Mouse (Mus musculus) embryonic facial prominence, embryonic 10.5 days (tissue): ENCODE data around the gene Nfasc. TPM values are rescaled to one million over a fixed set of nuclear protein-coding genes. Genes with fewer than 3 reads are reported as not detected.

ENCODE experiments used
- DNase-seq: peaks from one replicate; pipeline ENCODE4 v3.0.0-alpha.2; 2017; ENCODE audit warnings: low spot score
- H3K27ac ChIP-seq: fragments of 300-500 bp; sonication (generic); replicated peaks from 2 replicates; pipeline ENCODE4 v1.5.1; 2016; ENCODE audit warnings: mild to moderate bottlenecking
- H3K27me3 ChIP-seq: fragments of 300-500 bp; sonication (generic); replicated peaks from 2 replicates; pipeline ENCODE4 v1.6.1; 2016; ENCODE audit warnings: low read depth, mild to moderate bottlenecking; ENCODE audit not compliant: poor library complexity, severe bottlenecking
- H3K36me3 ChIP-seq: fragments of 300-500 bp; sonication (generic); replicated peaks from 2 replicates; pipeline ENCODE4 v1.6.1; 2016; ENCODE audit warnings: mild to moderate bottlenecking, moderate library complexity
- H3K4me1 ChIP-seq: fragments of 300-500 bp; sonication (generic); 2 replicates; pipeline ENCODE4 v1.6.1; 2016
- H3K4me3 ChIP-seq: fragments of 300-500 bp; sonication (generic); 2 replicates; pipeline ENCODE4 v1.5.1; 2016; ENCODE audit warnings: mild to moderate bottlenecking, moderate library complexity
- H3K9me3 ChIP-seq: fragments of 300-500 bp; sonication (generic); 2 replicates; pipeline ENCODE4 v1.6.1; 2016; ENCODE audit warnings: mild to moderate bottlenecking
- WGBS: fragments of 180-500 bp; shearing (Covaris S2); methylation state at CpG from one replicate; pipeline ENCODE4 v1.1.7; 2016; 5-methylcytosine and 5-hydroxymethylcytosine counted together
- polyA plus RNA-seq: library from polyadenylated mRNA; unstranded; fragments of >200 nt; fragmentation: Nextera tagmentation; extraction: Ambion mirVana; gene quantifications from 2 replicates; pipeline ENCODE4 v1.2.1, GENCODE M21; 2016

Nfasc gene
- polyA plus RNA-seq = 5.2 and 6.4 TPM in 2 replicates

DNA sequence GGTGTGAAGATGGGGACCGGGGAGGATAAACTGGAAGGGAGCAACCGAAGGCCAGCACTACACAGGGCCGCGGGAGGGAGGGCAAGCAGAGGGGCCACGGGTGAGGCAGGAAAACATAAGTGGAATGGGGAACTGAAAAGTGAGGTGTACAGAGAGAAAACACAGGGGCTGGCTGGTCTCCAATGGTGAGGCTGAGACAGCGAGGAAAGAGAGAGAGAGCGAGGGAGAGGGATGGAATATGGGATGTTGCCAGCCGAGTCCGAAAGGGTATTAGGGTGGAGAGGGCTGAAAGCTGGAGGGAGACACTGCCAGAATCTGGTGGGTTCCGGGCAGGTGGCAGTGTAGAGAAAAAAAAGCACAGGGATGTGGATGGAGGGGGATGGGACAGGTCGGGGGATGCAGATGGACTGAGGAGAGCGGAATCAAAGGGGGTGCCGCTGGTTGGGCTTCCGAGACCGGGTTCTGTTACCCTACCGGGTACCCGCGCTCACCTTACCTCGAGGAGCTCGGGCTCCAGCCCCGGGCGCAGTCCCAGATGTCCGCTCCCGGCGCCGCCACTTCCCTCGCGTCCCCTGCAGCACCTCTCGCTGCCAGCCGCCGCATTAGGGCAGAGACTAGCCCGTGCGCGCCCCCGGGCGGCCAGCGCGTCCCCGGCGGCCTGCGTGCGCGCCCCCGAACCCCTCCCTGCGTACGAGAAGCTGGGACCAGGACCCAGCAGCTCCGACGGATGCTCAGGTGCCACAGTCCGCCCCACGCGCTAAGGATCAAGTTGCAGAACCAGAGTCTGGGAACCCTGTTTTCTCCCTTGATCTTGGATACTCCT is at the start of gene Nfasc:
Gene Nfasc, minus strand, starts transcription at position 623 of the 823 bp plus-strand sequence.
- DNase-seq = peak; percentile 91
- 3% methylated on average over 51 of the region's 51 CpGs for WGBS
- Histone ChIP-seq H3K4me1 (peaks cover 32% of the 10 kb centered on the region), H3K9me3 (no peaks in the 10 kb centered on the region), H3K27ac (peak within 1 kb of the TSS; percentile 67), H3K4me3 (peak within 1 kb of the TSS; percentile 65), H3K36me3 (no peaks in the 10 kb centered on the region), H3K27me3 (peaks cover 88% of the 10 kb centered on the region)

DNA sequence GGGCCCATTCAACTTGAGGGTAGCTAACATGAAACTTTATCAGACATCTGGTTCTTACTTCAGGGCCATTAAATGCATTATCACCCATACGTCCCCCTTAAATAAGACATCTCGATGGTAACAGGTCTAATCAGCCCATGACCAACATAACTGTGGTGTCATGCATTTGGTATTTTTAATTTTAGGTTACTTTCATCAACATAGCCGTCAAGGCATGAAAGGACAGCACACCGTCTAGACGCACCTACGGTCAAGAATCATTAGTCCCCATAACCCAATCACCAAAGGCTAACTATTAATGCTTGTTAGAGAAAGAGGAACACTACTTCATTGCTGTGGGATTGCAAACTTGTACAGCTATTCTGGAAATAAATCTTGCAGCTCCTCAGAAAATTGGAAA is 49.5 kb upstream of the Nfasc start:
- H3K27me3 ChIP-seq = no peaks in the 10 kb centered on the region
- no peak overlapping the region for H3K27ac ChIP-seq
- peaks cover 8% of the 10 kb centered on the region; the same call in 1 of the 2 replicates for H3K4me1 ChIP-seq
- H3K36me3 ChIP-seq = no peaks in the 10 kb centered on the region
- H3K4me3 ChIP-seq = no peak overlapping the region
- 90% methylated on average over 6 of the region's 6 CpGs for WGBS
- no peak for DNase-seq
- H3K9me3 ChIP-seq = no peaks in the 10 kb centered on the region

DNA sequence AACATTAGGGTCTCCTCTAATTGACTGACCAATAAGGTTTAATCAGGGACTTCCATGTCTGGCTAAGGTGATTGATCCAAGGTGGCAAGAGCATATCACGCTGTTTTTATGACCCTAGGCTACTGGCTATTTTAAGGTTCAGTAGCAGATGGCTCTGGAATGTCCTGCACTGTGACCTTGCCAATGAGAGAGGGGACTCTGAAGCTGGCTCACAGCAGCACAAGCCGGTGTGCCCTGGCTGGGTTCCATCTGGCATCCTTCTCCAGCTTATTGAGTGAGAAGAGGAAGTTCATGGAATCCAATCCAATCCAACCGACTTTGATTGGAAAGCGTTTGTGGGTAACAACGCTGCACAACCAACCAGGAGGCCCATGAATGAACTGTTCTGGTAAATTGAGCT is 45.3 kb upstream of the Nfasc start:
- no peak for DNase-seq
- Histone ChIP-seq H3K27ac (no peak overlapping the region), H3K4me3 (no peak overlapping the region), H3K4me1 (peaks cover 8% of the 10 kb centered on the region; the same call in 1 of the 2 replicates), H3K27me3 (no peaks in the 10 kb centered on the region), H3K9me3 (no peaks in the 10 kb centered on the region), H3K36me3 (no peaks in the 10 kb centered on the region)
- WGBS = 71% methylated on average over 5 of the region's 5 CpGs

DNA sequence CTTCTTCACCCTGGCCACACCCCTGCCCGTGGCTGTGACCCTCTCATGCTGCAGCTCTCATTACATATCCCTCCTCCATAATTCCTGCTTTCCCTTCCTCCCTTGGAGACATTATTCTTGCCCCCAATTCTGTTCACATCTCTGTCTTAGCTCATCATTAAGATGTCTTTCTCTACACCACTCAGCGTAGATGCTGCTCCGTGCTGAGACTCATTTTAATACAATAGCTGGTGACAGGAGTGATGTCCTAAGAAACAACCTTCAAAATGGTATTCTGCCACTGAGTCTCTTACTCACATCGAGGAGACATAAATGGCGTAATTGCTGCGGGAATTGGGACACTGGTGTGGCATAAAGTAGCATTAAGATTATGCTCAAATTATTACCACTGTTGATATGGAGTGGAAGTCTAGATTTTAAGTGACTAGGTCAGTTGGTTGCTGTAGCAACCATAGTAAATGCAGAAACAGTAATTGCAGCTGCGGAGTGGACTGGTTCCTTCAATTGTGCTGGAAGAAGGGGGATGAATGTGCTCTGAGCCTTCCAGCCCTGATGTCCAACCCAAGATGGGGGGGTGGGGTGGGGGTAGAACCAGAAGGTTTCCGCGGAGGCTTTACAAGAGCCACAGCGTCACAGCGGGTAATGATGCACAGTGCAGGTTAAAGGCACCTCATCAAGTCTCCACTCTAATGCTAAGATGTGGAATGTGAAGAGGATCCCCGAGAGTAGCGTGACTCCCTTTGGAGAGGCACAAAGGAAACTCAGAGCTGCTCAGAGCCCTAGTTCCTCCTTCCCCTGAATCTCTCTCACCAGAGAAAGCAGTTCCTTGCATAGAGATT is 40.2 kb upstream of the Nfasc start:
- Histone ChIP-seq H3K27ac (no peak overlapping the region), H3K36me3 (no peaks in the 10 kb centered on the region), H3K27me3 (no peaks in the 10 kb centered on the region), H3K9me3 (no peaks in the 10 kb centered on the region), H3K4me3 (no peak overlapping the region), H3K4me1 (peaks cover under 1% of the 10 kb centered on the region; the same call in 1 of the 2 replicates)
- DNase-seq = no peak
- WGBS = 74% methylated on average over 13 of the region's 13 CpGs

DNA sequence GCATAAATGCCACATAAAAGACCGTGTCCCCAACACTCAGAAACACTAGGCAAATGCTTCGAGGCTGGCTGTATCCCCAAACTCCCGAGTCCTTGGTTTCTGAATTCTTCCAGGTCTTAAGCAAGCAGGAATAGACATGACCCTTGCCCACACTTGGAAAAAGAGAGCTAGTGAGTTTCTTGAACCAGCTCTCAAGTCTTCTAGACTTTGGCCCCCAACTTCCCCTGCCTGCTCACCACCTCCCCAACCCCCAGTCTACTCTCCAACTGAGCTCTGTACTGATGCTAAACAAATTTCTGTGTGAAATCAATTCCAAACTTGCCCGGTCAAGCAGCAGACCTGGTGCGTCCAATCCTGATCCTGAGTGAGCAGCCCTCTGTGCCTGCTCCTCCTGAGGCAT is 39.4 kb upstream of the Nfasc start:
- no peaks in the 10 kb centered on the region for H3K9me3 ChIP-seq
- 86% methylated on average over 5 of the region's 5 CpGs for WGBS
- H3K36me3 ChIP-seq = no peaks in the 10 kb centered on the region
- no peaks in the 10 kb centered on the region for H3K27me3 ChIP-seq
- no peak for DNase-seq
- H3K27ac ChIP-seq = no peak overlapping the region
- H3K4me3 ChIP-seq = no peak overlapping the region
- no peaks in the 10 kb centered on the region for H3K4me1 ChIP-seq

DNA sequence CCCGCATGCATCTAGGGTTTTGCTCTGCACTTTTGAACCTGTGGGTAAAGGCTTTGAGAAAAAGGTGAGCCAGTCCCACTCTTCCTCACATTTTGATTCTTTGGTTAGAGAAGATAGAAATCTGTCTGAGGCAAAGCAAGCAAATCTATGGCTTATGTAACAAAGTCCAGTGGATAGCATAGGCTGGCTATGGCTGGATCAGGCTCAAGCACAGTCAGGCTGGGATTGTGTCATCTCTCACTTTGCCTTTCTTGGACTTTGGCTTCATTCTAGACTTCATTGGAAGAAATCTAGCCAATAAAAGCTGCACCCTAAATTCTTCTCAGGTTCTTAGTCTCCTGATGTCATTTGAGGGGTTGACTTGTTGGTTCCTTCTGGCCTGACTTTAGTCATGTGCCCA is 38.7 kb upstream of the Nfasc start:
- 89% methylated on average over 1 of the region's 1 CpGs for WGBS

DNA sequence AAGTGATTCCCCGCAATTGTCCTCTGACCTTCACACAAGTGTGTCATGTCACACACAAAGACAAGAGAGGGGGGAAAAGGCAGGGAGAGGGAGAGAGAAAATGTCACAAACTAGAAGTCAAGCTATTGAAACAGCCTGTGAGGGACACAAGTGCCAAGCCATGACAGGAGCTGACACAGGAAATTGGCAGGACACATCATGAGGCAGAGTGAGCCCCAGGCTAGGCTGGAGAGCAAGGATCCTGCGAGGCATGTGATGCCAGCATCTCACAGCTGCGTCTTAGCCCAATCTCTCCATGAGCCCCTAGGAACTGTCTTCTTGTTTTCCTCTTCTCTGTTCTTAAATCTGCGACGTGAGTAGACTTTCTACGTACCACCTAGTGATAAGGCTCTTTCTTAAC is 33.4 kb upstream of the Nfasc start:
- H3K36me3 ChIP-seq = no peaks in the 10 kb centered on the region
- no peak overlapping the region for H3K4me3 ChIP-seq
- WGBS = 77% methylated on average over 6 of the region's 6 CpGs
- H3K27me3 ChIP-seq = peaks cover 6% of the 10 kb centered on the region
- no peak for DNase-seq
- H3K27ac ChIP-seq = no peak overlapping the region
- H3K4me1 ChIP-seq = no peaks in the 10 kb centered on the region
- no peaks in the 10 kb centered on the region for H3K9me3 ChIP-seq

More for the DNA sequence above, 38.7 kb upstream of the Nfasc start:
- Histone ChIP-seq H3K27ac (no peak overlapping the region), H3K9me3 (no peaks in the 10 kb centered on the region), H3K36me3 (no peaks in the 10 kb centered on the region), H3K4me3 (no peak overlapping the region), H3K27me3 (no peaks in the 10 kb centered on the region), H3K4me1 (no peaks in the 10 kb centered on the region)
- DNase-seq = no peak

DNA sequence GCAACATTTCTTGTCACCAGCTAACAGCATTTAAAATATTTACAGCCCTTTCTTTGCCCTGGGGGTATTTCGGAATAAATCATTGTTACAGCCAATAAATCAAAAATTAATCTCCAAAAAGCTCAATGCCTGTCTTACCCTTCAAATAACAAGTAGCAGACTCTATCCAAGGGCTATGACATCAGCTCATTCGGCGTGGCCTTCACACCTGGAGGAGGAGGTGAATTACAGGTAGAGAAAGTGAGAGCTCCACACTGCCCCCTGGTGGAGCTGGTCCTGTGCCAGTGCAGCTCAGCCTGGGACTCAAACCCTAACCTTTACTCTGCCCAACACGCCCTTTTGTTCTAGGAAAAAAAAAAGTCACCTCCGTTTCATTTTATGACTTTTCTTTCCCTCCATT is 29.8 kb upstream of the Nfasc start:
- Histone ChIP-seq H3K4me3 (no peak overlapping the region), H3K9me3 (no peaks in the 10 kb centered on the region), H3K36me3 (no peaks in the 10 kb centered on the region), H3K27me3 (peaks cover 13% of the 10 kb centered on the region), H3K27ac (no peak overlapping the region), H3K4me1 (peaks cover 2% of the 10 kb centered on the region)
- 30% methylated on average over 5 of the region's 5 CpGs for WGBS
- peak; percentile 65 for DNase-seq

DNA sequence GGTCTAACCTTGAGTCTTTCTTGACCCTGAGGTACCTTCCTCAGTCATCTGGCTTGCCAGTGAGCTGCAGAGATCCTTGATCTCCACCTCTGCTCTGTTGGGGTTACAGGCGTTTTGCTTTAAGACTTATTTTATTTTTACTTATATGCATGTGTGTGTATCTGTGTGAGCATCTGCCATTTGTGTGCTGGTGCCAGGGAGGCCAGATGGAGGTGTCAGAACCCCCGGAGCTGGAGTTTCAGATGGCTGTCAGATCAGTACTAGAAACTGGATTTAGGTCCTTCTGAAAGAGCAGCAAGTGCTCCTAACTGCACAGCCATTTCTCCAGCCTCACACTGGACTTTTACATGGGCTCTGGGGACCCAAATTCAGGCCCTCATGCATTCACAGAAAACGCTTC is 28.0 kb upstream of the Nfasc start:
- 71% methylated on average over 3 of the region's 3 CpGs for WGBS
- Histone ChIP-seq H3K27me3 (peaks cover 9% of the 10 kb centered on the region), H3K36me3 (no peaks in the 10 kb centered on the region), H3K4me3 (no peak overlapping the region), H3K9me3 (no peaks in the 10 kb centered on the region), H3K4me1 (peaks cover 17% of the 10 kb centered on the region), H3K27ac (no peak overlapping the region)
- no peak for DNase-seq

DNA sequence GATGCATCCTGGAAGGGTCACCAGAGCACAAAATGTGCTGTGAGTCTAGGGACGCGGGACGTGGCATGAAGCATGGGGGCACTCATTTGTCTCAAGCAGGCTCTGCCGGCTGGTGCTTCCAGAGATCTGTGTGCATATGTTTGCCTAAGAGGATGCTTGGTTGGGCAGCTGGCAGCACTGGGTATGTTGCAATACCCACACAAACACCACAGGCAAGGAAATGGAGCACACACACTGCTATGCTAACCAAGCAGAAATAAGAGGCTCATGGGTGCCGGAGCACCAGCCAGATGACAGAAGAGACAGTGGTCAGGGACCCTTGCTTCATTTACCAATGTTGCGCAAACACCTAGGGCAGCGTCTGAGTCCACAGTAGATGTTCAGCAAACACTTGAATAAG is 25.8 kb upstream of the Nfasc start:
- 92% methylated on average over 7 of the region's 7 CpGs for WGBS
- peaks cover 17% of the 10 kb centered on the region for H3K4me1 ChIP-seq
- H3K4me3 ChIP-seq = no peak overlapping the region
- no peaks in the 10 kb centered on the region for H3K36me3 ChIP-seq
- no peak for DNase-seq
- no peak overlapping the region for H3K27ac ChIP-seq
- H3K9me3 ChIP-seq = no peaks in the 10 kb centered on the region
- H3K27me3 ChIP-seq = peaks cover 7% of the 10 kb centered on the region

DNA sequence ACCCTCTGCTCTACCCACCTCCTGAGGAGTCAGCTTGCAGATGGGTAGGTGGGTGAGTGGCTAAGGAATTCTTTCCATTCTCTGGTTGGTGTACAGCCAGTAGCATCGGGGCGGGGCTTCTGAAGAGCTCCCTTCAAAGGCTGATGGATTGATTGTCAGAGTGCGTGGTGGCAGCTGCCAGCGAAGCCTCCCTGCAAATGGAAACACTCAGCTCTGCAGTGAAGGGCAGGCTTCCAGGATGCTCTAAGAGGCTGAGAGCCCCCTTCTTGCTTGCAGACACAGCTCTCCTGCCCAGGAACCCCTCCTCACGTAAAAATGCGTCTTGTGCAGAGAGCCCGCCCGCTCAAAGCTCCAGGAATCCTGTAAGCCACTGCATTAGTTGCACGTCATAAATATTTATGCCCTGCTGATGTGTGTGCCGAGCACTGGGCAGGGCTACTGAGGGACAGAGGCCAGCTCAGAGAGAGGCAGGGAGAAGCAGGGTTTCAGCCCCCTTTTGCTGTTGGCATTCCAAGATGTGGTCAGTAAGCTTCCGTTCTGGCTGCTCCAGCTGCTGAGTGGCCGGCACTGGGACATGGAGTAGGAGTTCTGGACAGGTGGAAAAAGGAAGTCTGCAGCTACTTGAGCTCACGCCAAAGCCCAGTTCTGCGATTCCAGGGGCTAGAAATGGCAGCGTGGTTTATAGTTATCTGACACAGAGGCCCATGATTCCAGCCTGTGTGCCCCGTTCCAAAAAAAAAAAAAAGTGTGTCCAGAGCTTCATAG is 24.5 kb upstream of the Nfasc start:
- Histone ChIP-seq H3K36me3 (no peaks in the 10 kb centered on the region), H3K27ac (no peak overlapping the region), H3K9me3 (no peaks in the 10 kb centered on the region), H3K4me1 (peaks cover 17% of the 10 kb centered on the region), H3K4me3 (peak overlapping the region; percentile 31; the same call in 1 of the 2 replicates), H3K27me3 (peaks cover 7% of the 10 kb centered on the region)
- peak; percentile 30 for DNase-seq
- 53% methylated on average over 16 of the region's 16 CpGs for WGBS

DNA sequence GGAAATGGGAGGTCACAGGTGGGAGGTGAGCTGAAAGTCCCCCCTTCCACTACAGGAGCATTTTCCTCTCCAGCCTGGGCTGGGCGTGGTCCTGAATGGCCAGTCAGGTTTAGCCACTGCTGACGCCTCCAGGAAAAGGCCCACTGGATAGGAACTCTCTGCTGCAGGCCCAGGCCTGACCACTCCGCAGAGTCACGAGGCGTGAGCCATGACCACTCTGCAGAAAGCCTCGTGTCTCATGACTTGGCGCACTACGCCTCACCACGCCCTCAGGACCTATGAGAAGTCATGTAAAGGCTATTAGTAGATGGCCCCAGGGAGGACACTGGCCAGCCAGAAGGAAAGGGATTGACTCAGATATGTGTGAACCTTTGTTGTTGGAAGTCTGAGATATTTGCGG is 23.6 kb upstream of the Nfasc start:
- Histone ChIP-seq H3K36me3 (no peaks in the 10 kb centered on the region), H3K4me1 (peaks cover 17% of the 10 kb centered on the region), H3K27ac (no peak overlapping the region), H3K9me3 (no peaks in the 10 kb centered on the region), H3K4me3 (no peak overlapping the region), H3K27me3 (peaks cover 7% of the 10 kb centered on the region)
- 78% methylated on average over 10 of the region's 10 CpGs for WGBS
- DNase-seq = no peak
